Mouse (Mus musculus): ENCODE measurements at regions not wholly inside any gene's neighbourhood (a gene's known extent, or its start where the extent isn't known, plus 50 kb on each side); places are given as distances from the start of the nearest gene placed in this dataset.
A peak's percentile ranks its signal among the peaks of the same experiment; 100 is the strongest.

DNA sequence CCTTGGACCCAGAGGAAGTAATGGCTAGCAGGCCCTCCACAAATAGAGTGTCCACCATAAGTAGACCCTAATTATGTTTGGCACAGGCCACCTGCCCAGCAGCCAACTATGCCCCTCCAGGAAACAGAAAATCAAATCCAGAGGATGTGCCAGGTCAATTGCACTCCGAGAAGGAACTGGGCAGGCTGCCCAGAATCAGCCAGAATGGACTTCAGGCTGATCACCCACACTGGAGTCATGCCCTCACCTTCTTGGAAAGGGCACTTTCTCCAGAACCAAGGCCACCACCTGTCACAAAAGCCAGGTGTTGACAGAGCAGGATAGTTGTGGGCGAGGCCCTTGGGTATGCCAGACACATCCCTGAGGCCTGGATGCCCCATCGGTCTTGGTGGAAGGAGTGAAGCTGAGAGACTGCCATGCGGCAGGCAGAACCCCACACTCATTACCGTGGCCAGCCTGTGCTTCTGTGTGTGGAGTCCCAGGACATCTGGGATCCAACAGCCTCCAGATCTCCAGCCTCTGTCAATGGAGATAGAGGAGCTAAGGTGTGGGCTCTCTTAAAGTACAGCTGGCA, 87.0 kb upstream of the Mgme1 start:
- H3K27ac ChIP-seq, result no peak overlapping the region
- H3K9ac ChIP-seq (ENCODE audit: low read depth, low read length), result no peak overlapping the region
- TF ChIP-seq CTCF (IDR thresholded peaks at IDR 0.05), result no peak
- TF ChIP-seq EP300 (IDR thresholded peaks at IDR 0.05; ENCODE audit: insufficient read depth, low read depth, low read length), result 0 out of 2 replicates have a peak, but pooled peaks have one; percentile 46
- intact Hi-C loops (cut with DNase I), result no loop called here
- H3K27me3 ChIP-seq (ENCODE audit: control insufficient read depth, insufficient read depth, low read length), result no peaks in the 10 kb centered on the region
- 54% methylated on average over 5 of the region's 5 CpGs for WGBS
- peak; percentile 62 to 78 for DNase-seq
- H3K79me2 ChIP-seq (replicated peaks; ENCODE audit: control insufficient read depth, insufficient read depth, low read length), result no peaks in the 10 kb centered on the region
- no peaks in the 10 kb centered on the region for H3K36me3 ChIP-seq (ENCODE audit: control insufficient read depth, insufficient read depth, low read length)
- H3K4me3 ChIP-seq, result no peak overlapping the region
- no peaks in the 10 kb centered on the region; the same call in 1 of the 2 replicates for H3K4me1 ChIP-seq (ENCODE audit: control insufficient read depth, insufficient read depth, low read length)

GRCm38 (mm10) chr2:144185175-144185574, 85.3 kb upstream of the Mgme1 start:
- TF ChIP-seq EP300 (IDR thresholded peaks at IDR 0.05; ENCODE audit: insufficient read depth, low read depth, low read length), result no peak
- no peak for TF ChIP-seq CTCF (IDR thresholded peaks at IDR 0.05)
- no peak for TF ChIP-seq POLR2A (IDR thresholded peaks at IDR 0.05; ENCODE audit: insufficient read depth, low read depth, low read length)
- Histone ChIP-seq H3K27ac (no peak overlapping the region), H3K27me3 (ENCODE audit: control insufficient read depth, insufficient read depth, low read length) (no peaks in the 10 kb centered on the region), H3K9ac (ENCODE audit: low read depth, low read length) (no peak overlapping the region), H3K79me2 (replicated peaks; ENCODE audit: control insufficient read depth, insufficient read depth, low read length) (no peaks in the 10 kb centered on the region), H3K4me3 (no peak overlapping the region), H3K36me3 (ENCODE audit: control insufficient read depth, insufficient read depth, low read length) (no peaks in the 10 kb centered on the region), H3K4me1 (ENCODE audit: control insufficient read depth, insufficient read depth, low read length) (no peaks in the 10 kb centered on the region; the same call in 1 of the 2 replicates)
- WGBS, result 88% methylated on average over 3 of the region's 3 CpGs
- DNase-seq, result no peak
- intact Hi-C loops (cut with DNase I), result no loop called here

- no peaks in the 10 kb centered on the region; the same call in 1 of the 2 replicates for H3K4me1 ChIP-seq (ENCODE audit: control insufficient read depth, insufficient read depth, low read length)
- WGBS, result 87% methylated on average over 3 of the region's 3 CpGs
- no peak for TF ChIP-seq POLR2A (IDR thresholded peaks at IDR 0.05; ENCODE audit: insufficient read depth, low read depth, low read length)
- TF ChIP-seq CTCF (IDR thresholded peaks at IDR 0.05), result no peak
- no peak for TF ChIP-seq EP300 (IDR thresholded peaks at IDR 0.05; ENCODE audit: insufficient read depth, low read depth, low read length)
- H3K27me3 ChIP-seq (ENCODE audit: control insufficient read depth, insufficient read depth, low read length), result no peaks in the 10 kb centered on the region
- H3K9ac ChIP-seq (ENCODE audit: low read depth, low read length), result no peak overlapping the region
- no peak for DNase-seq
- H3K36me3 ChIP-seq (ENCODE audit: control insufficient read depth, insufficient read depth, low read length), result no peaks in the 10 kb centered on the region
- intact Hi-C loops (cut with DNase I), result no loop called here
- H3K79me2 ChIP-seq (replicated peaks; ENCODE audit: control insufficient read depth, insufficient read depth, low read length), result no peaks in the 10 kb centered on the region
- H3K4me3 ChIP-seq, result no peak overlapping the region
- H3K27ac ChIP-seq, result no peak overlapping the region
Measured at GRCm38 (mm10) chr2:144186426-144186825, 84.0 kb upstream of the Mgme1 start.

- Histone ChIP-seq H3K27me3 (ENCODE audit: control insufficient read depth, insufficient read depth, low read length) (no peaks in the 10 kb centered on the region), H3K4me1 (ENCODE audit: control insufficient read depth, insufficient read depth, low read length) (no peaks in the 10 kb centered on the region; the same call in 1 of the 2 replicates), H3K27ac (no peak overlapping the region), H3K4me3 (no peak overlapping the region), H3K79me2 (replicated peaks; ENCODE audit: control insufficient read depth, insufficient read depth, low read length) (no peaks in the 10 kb centered on the region), H3K9ac (ENCODE audit: low read depth, low read length) (no peak overlapping the region), H3K36me3 (ENCODE audit: control insufficient read depth, insufficient read depth, low read length) (no peaks in the 10 kb centered on the region)
- TF ChIP-seq CTCF (IDR thresholded peaks at IDR 0.05), result no peak
- TF ChIP-seq POLR2A (IDR thresholded peaks at IDR 0.05; ENCODE audit: insufficient read depth, low read depth, low read length), result no peak
- TF ChIP-seq EP300 (IDR thresholded peaks at IDR 0.05; ENCODE audit: insufficient read depth, low read depth, low read length), result no peak
- DNase-seq, result no peak
- intact Hi-C loops (cut with DNase I), result no loop called here
- WGBS, result 62% methylated on average over 3 of the region's 3 CpGs
Measured at GRCm38 (mm10) chr2:144188076-144188475, 82.4 kb upstream of the Mgme1 start.

DNA sequence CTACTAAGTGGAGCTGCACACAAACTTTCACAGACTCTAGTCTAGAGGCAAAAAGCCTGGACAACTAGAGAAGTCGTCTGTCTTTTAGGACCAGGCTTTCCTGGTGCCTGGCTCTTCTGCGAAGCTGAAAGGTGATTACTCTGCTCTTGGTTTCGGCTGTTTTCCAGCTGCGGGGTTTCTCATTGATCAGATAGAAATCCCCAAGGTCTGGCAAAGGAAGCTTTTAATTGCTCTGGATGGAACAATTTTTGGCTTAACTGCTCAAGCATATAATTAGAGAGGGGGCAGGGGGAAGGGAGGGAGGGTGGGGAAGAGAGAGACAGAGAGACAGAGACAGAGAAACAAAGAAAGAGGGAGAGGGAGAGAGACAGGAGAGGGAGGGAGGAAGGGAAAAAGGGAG, 82.0 kb upstream of the Mgme1 start:
- DNase-seq, result no peak
- no peak for TF ChIP-seq POLR2A (IDR thresholded peaks at IDR 0.05; ENCODE audit: insufficient read depth, low read depth, low read length)
- no peak for TF ChIP-seq CTCF (IDR thresholded peaks at IDR 0.05)
- TF ChIP-seq EP300 (IDR thresholded peaks at IDR 0.05; ENCODE audit: insufficient read depth, low read depth, low read length), result no peak
- H3K4me1 ChIP-seq (ENCODE audit: control insufficient read depth, insufficient read depth, low read length), result no peaks in the 10 kb centered on the region; the same call in 1 of the 2 replicates
- 48% methylated on average over 4 of the region's 4 CpGs for WGBS
- H3K27me3 ChIP-seq (ENCODE audit: control insufficient read depth, insufficient read depth, low read length), result no peaks in the 10 kb centered on the region
- no peaks in the 10 kb centered on the region for H3K36me3 ChIP-seq (ENCODE audit: control insufficient read depth, insufficient read depth, low read length)
- intact Hi-C loops (cut with DNase I), result no loop called here
- no peak overlapping the region for H3K4me3 ChIP-seq
- no peak overlapping the region for H3K9ac ChIP-seq (ENCODE audit: low read depth, low read length)
- H3K79me2 ChIP-seq (replicated peaks; ENCODE audit: control insufficient read depth, insufficient read depth, low read length), result no peaks in the 10 kb centered on the region
- no peak overlapping the region for H3K27ac ChIP-seq

- Histone ChIP-seq H3K27ac (no peak overlapping the region), H3K27me3 (ENCODE audit: control insufficient read depth, insufficient read depth, low read length) (no peaks in the 10 kb centered on the region), H3K4me3 (no peak overlapping the region), H3K9ac (ENCODE audit: low read depth, low read length) (no peak overlapping the region), H3K79me2 (replicated peaks; ENCODE audit: control insufficient read depth, insufficient read depth, low read length) (no peaks in the 10 kb centered on the region), H3K36me3 (ENCODE audit: control insufficient read depth, insufficient read depth, low read length) (no peaks in the 10 kb centered on the region), H3K4me1 (ENCODE audit: control insufficient read depth, insufficient read depth, low read length) (no peaks in the 10 kb centered on the region)
- DNase-seq, result no peak
- intact Hi-C loops (cut with DNase I), result no loop called here
- no peak for TF ChIP-seq POLR2A (IDR thresholded peaks at IDR 0.05; ENCODE audit: insufficient read depth, low read depth, low read length)
- TF ChIP-seq EP300 (IDR thresholded peaks at IDR 0.05; ENCODE audit: insufficient read depth, low read depth, low read length), result no peak
- WGBS, result 96% methylated on average over 7 of the region's 7 CpGs
Measured at GRCm38 (mm10) chr2:144189756-144190155, 80.7 kb upstream of the Mgme1 start.

Measured in heart, adult 2 months (tissue).